Mouse (Mus musculus) intestine, embryonic 15.5 days (tissue): ENCODE data around the gene Gm17067. TPM values are rescaled to one million over a fixed set of nuclear protein-coding genes. Genes with fewer than 3 reads are reported as not detected.
"Not testable (repeated sequence)": the region's sequence is repeated elsewhere in the genome, so short reads cannot be mapped to it uniquely, and the experiment has no call there.

Experiments
- ATAC-seq: fragments of 200-750 bp; cut with Nextera tagmentation; 2 replicates; pipeline ENCODE4 v1.8.0; 2017; ENCODE audit warnings: moderate TSS enrichment, moderate library complexity
- H3K27ac ChIP-seq: fragments of 300-500 bp; sonication (generic); 2 replicates; pipeline ENCODE4 v1.5.1; 2015; ENCODE audit warnings: mild to moderate bottlenecking, inconsistent platforms
- H3K27me3 ChIP-seq: fragments of 300-500 bp; sonication (generic); replicated peaks from 2 replicates; pipeline ENCODE4 v1.6.1; 2015; ENCODE audit warnings: inconsistent platforms
- H3K36me3 ChIP-seq: fragments of 300-500 bp; sonication (generic); 2 replicates; pipeline ENCODE4 v1.6.1; 2015; ENCODE audit warnings: inconsistent platforms
- H3K4me1 ChIP-seq: fragments of 300-500 bp; sonication (generic); replicated peaks from 2 replicates; pipeline ENCODE4 v1.6.1; 2015; ENCODE audit warnings: inconsistent platforms
- H3K4me2 ChIP-seq: fragments of 300-500 bp; sonication (generic); replicated peaks from 2 replicates; pipeline ENCODE4 v1.6.1; 2015; ENCODE audit warnings: mild to moderate bottlenecking, inconsistent platforms
- H3K4me3 ChIP-seq: fragments of 300-500 bp; sonication (generic); replicated peaks from 2 replicates; pipeline ENCODE4 v1.5.1; 2015; ENCODE audit warnings: inconsistent platforms
- H3K9ac ChIP-seq: fragments of 300-500 bp; sonication (generic); 2 replicates; pipeline ENCODE4 v1.6.1; 2015; ENCODE audit warnings: inconsistent platforms
- H3K9me3 ChIP-seq: fragments of 300-500 bp; sonication (generic); 2 replicates; pipeline ENCODE4 v1.6.1; 2016; ENCODE audit warnings: inconsistent platforms
- WGBS: fragments of 180-500 bp; shearing (Covaris S2); methylation state at CpG from one replicate; pipeline ENCODE4 v1.1.7; 2015; 5-methylcytosine and 5-hydroxymethylcytosine counted together
- polyA plus RNA-seq: library from polyadenylated mRNA; unstranded; fragments of >200 nt; fragmentation: Nextera tagmentation; extraction: Ambion mirVana; gene quantifications from 2 replicates; pipeline ENCODE4 v1.2.1, GENCODE M21; 2015

The Gm17067 gene
- not detected in 2 replicates for polyA plus RNA-seq

- H3K27me3 ChIP-seq, H3K27ac ChIP-seq, H3K9ac ChIP-seq, H3K4me3 ChIP-seq, H3K4me2 ChIP-seq, H3K4me1 ChIP-seq, H3K9me3 ChIP-seq, ATAC-seq, H3K36me3 ChIP-seq: not testable (repeated sequence)
- WGBS, result 89% methylated on average over 4 of the region's 4 CpGs
Measured at GRCm38 (mm10) chr7:42726917-42727316, at the start of gene Gm17067. Gene Gm17067, minus strand, starts transcription at chr7:42727017.

DNA sequence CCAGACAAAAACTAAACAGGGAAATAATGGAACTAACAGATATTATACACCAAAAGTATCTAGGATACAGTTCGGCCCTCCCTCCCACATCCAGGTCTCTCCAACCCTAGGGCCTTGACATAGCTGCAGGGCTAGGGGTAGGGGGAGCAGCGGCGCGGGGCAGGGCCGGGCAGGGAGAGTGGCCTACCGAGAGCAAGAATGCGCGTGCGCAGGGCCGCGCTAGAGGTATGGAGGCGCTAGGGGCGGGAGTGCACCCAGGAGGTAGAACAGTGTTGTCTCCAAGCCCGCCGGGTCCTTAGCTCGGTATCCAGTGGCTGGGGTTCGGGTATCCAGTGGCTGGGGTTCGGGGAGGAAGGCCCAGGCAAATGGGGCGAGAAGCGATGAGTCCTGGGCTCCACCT is 23.0 kb upstream of the Gm17067 start:
- Histone ChIP-seq H3K36me3 (no peaks in the 10 kb centered on the region), H3K9ac (no peak overlapping the region), H3K9me3 (no peaks in the 10 kb centered on the region), H3K4me1 (no peaks in the 10 kb centered on the region), H3K4me2 (no peak overlapping the region), H3K4me3 (no peak overlapping the region), H3K27me3 (no peaks in the 10 kb centered on the region), H3K27ac (no peak overlapping the region)
- WGBS, result 52% methylated on average over 20 of the region's 20 CpGs
- ATAC-seq, result no peak

DNA sequence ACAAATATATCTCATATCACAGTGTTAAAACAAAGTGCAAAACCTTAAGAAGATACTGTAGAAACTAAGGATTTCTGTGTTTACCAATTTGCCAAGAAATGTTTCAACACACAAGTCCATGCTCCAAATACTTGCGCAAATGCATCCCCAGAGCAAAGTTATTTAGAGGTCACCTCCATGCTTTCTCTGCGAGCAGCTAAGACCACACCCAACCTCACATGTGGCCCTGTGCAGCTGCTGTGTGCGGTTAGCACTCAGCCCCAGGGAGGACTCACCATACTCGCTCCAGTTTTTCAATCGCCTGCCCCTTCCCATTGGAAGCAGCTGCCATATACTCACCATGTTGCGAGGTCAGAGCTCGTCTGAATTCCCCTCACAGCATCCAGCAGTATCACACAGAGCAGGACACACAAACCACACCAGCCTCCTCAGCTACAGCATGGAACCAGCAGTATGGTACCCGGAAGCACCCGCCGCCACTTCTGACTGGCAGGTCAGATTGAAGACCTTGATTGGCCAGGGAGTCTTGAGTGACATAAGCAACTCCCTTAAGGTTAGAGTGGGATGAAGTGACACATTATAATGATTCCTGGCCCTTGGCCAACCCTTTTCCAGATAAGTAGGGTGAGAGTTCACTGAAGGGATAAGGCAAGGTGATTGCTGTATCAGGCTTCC is 11.9 kb upstream of the Gm17067 start:
- Histone ChIP-seq H3K9me3 (no peaks in the 10 kb centered on the region), H3K9ac (no peak overlapping the region), H3K27ac (no peak overlapping the region), H3K4me1 (no peaks in the 10 kb centered on the region), H3K4me2 (no peak overlapping the region), H3K27me3 (no peaks in the 10 kb centered on the region), H3K4me3 (no peak overlapping the region), H3K36me3 (no peaks in the 10 kb centered on the region)
- WGBS, result 82% methylated on average over 10 of the region's 10 CpGs
- no peak for ATAC-seq

- not testable (repeated sequence) for H3K27me3 ChIP-seq, H3K36me3 ChIP-seq, H3K9me3 ChIP-seq, H3K4me1 ChIP-seq
- Histone ChIP-seq H3K4me3 (peak overlapping the region; percentile 53), H3K27ac (0 out of 2 replicates have a peak overlapping the region, but pooled peaks have one; percentile 77), H3K9ac (peak overlapping the region; percentile 59; the same call in 1 of the 2 replicates), H3K4me2 (peak overlapping the region; percentile 56)
- under 1% methylated on average over 4 of the region's 4 CpGs for WGBS
- ATAC-seq, result peak; percentile 71
Measured at GRCm38 (mm10) chr7:42693251-42693650, 33.6 kb downstream of the Gm17067 start.

DNA sequence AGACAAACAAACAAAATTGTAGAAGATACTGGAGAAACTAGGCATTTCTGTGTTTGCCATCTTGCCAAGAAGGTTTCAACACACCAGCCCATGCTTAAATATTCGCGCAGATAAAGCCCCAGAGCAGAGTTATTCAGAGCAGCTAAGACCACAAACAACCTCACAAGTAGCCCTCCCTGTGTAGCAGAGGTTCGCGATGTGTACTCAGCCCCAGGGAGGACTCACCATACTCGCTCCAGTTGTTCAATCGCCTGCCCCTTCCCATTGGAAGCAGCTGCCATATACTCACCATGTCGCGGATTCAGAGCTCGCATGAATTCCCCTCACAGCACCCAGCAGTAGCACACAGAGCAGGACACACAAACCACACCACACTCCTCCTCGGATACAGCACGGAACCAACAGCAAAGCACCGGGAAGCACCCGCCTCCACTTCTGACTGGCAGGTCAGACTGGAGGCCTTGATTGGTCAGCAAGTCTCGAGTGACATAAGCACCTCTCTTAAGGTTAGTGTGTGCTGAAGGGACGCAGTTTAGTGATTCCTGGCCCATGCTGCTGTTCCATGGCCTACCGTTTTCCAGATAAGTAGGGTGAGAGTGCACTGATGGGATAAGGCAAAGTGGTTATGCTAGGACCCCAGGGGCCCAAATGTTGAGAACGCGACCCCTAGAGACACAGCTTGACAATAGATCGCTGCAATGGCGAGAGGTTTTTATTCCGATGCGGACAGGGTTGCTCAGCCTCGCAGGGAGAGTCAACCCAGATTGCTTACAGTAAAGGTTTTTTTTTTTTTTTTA is 34.3 kb downstream of the Gm17067 start, which contains the start of gene Zfp975:
Gene Zfp975, minus strand, starts transcription at position 381 of the 797 bp plus-strand sequence.
- H3K27ac ChIP-seq, result peak within 1 kb of the TSS; percentile 77
- not testable (repeated sequence) for H3K36me3 ChIP-seq, H3K9me3 ChIP-seq, H3K27me3 ChIP-seq, H3K4me1 ChIP-seq
- WGBS, result under 1% methylated on average over 23 of the region's 23 CpGs
- H3K4me2 ChIP-seq, result peak within 1 kb of the TSS; percentile 56
- peak within 1 kb of the TSS; percentile 59 for H3K9ac ChIP-seq
- peak; percentile 100 for ATAC-seq
- peak within 1 kb of the TSS; percentile 53 for H3K4me3 ChIP-seq

- not testable (repeated sequence) for H3K27me3 ChIP-seq, H3K9me3 ChIP-seq, ATAC-seq, H3K4me3 ChIP-seq, H3K4me2 ChIP-seq, H3K36me3 ChIP-seq, H3K9ac ChIP-seq, H3K27ac ChIP-seq, H3K4me1 ChIP-seq
- WGBS, result 95% methylated on average over 6 of the region's 6 CpGs
Measured at GRCm38 (mm10) chr7:42680081-42680480, 46.7 kb downstream of the Gm17067 start.

GRCm38 (mm10) chr7:42679646-42680045 is 47.2 kb downstream of the Gm17067 start:
- H3K27ac ChIP-seq, H3K4me3 ChIP-seq, H3K27me3 ChIP-seq, ATAC-seq, H3K4me2 ChIP-seq, H3K36me3 ChIP-seq, H3K4me1 ChIP-seq, H3K9me3 ChIP-seq, H3K9ac ChIP-seq: not testable (repeated sequence)

- not testable (repeated sequence) for H3K27ac ChIP-seq, H3K4me2 ChIP-seq, ATAC-seq, H3K4me1 ChIP-seq, H3K9ac ChIP-seq, H3K4me3 ChIP-seq, H3K36me3 ChIP-seq, H3K27me3 ChIP-seq, H3K9me3 ChIP-seq
- 70% methylated on average over 5 of the region's 5 CpGs for WGBS
Measured at GRCm38 (mm10) chr7:42660140-42660539, 66.7 kb downstream of the Gm17067 start.

Other genes with a start within 250 kb of the Gm17067 start
- gene Zfp141, start 221.3 kb downstream of the Gm17067 start, polyA plus RNA-seq, result 8.3 and 8.4 TPM in 2 replicates
- gene Gm21028, start 148.4 kb downstream of the Gm17067 start, polyA plus RNA-seq, result not detected in 2 replicates
- 1.5 and 2.0 TPM in 2 replicates for gene Zfp977, start 134.5 kb downstream of the Gm17067 start, polyA plus RNA-seq
- 3.2 and 3.8 TPM in 2 replicates for gene Zfp976, start 84.4 kb downstream of the Gm17067 start, polyA plus RNA-seq
- 6.0 and 6.9 TPM in 2 replicates for gene Zfp975, start 34.3 kb downstream of the Gm17067 start, polyA plus RNA-seq
- gene Vmn2r62, start 66.5 kb upstream of the Gm17067 start, polyA plus RNA-seq, result not detected in 2 replicates
- gene Gm2381, start 140.2 kb upstream of the Gm17067 start, polyA plus RNA-seq, result not detected in 2 replicates
- gene Vmn2r63, start 206.8 kb upstream of the Gm17067 start, polyA plus RNA-seq, result not detected in 2 replicates